Mouse (Mus musculus): ENCODE measurements around the gene Myl6b.

- TF ChIP-seq POLR2A (IDR thresholded peaks at IDR 0.05; ENCODE audit: insufficient read depth, low read depth, low read length): no peak
- no peak for TF ChIP-seq CTCF (IDR thresholded peaks at IDR 0.05; ENCODE audit: insufficient read depth, low read depth, low read length)
Measured at GRCm38 (mm10) chr10:128499116-128499671, 709 bp upstream of the Myl6b start.

Data from olfactory bulb, adult 2 months (tissue).